Mouse (Mus musculus): ENCODE results near the gene Slc9a1. TPM values are rescaled to one million over a fixed set of nuclear protein-coding genes. Genes with fewer than 3 reads are reported as not detected.

The Slc9a1 gene
- polyA plus RNA-seq, 1 experiment from 2014 or later: 10.6 TPM

GRCm38 (mm10) chr4:133402011-133402410 is 32.5 kb downstream of the Slc9a1 start:
- Histone ChIP-seq H3K9ac (replicated peaks; ENCODE audit: low read depth, low read length) (no peak overlapping the region), H3K4me1 (ENCODE audit: control insufficient read depth, insufficient read depth, low read length) (peaks cover 18% of the 10 kb centered on the region), H3K9me3 (ENCODE audit: control insufficient read depth, low read depth, low read length) (no peaks in the 10 kb centered on the region), H3K36me3 (ENCODE audit: control insufficient read depth, insufficient read depth, low read length) (no peaks in the 10 kb centered on the region), H3K4me2 (replicated peaks; ENCODE audit: low read depth, low read length) (no peak overlapping the region), H3K4me3 (ENCODE audit: low read depth, low read length) (no peak overlapping the region), H3K27me3 (ENCODE audit: control insufficient read depth, insufficient read depth, low read length) (no peaks in the 10 kb centered on the region), H3K27ac (ENCODE audit: low read length) (peak overlapping the region; percentile 33; the same call in 1 of the 2 replicates)
- no peak for ATAC-seq (ENCODE audit: insufficient number of reproducible peaks, insufficient read depth, low FRiP score, low read depth)
- WGBS: 37% methylated on average over 13 of the region's 13 CpGs

GRCm38 (mm10) chr4:133403611-133404228 is 34.2 kb downstream of the Slc9a1 start:
- Histone ChIP-seq H3K4me1 (ENCODE audit: control insufficient read depth, insufficient read depth, low read length) (peaks cover 35% of the 10 kb centered on the region), H3K9me3 (ENCODE audit: control insufficient read depth, low read depth, low read length) (no peaks in the 10 kb centered on the region)
- no peak for ATAC-seq (ENCODE audit: insufficient number of reproducible peaks, insufficient read depth, low FRiP score, low read depth)

GRCm38 (mm10) chr4:133404256-133404655 is 34.8 kb downstream of the Slc9a1 start:
- no peak overlapping the region for H3K4me2 ChIP-seq (replicated peaks; ENCODE audit: low read depth, low read length)
- H3K27me3 ChIP-seq (ENCODE audit: control insufficient read depth, insufficient read depth, low read length): no peaks in the 10 kb centered on the region
- no peak for ATAC-seq (ENCODE audit: insufficient number of reproducible peaks, insufficient read depth, low FRiP score, low read depth)
- H3K4me1 ChIP-seq (ENCODE audit: control insufficient read depth, insufficient read depth, low read length): peaks cover 34% of the 10 kb centered on the region
- H3K9ac ChIP-seq (replicated peaks; ENCODE audit: low read depth, low read length): no peak overlapping the region
- no peak overlapping the region for H3K4me3 ChIP-seq (ENCODE audit: low read depth, low read length)
- no peaks in the 10 kb centered on the region for H3K36me3 ChIP-seq (ENCODE audit: control insufficient read depth, insufficient read depth, low read length)
- H3K9me3 ChIP-seq (ENCODE audit: control insufficient read depth, low read depth, low read length): no peaks in the 10 kb centered on the region
- H3K27ac ChIP-seq (ENCODE audit: low read length): no peak overlapping the region
- 88% methylated on average over 5 of the region's 5 CpGs for WGBS

More at GRCm38 (mm10) chr4:133403611-133404228, 34.2 kb downstream of the Slc9a1 start:
- WGBS: 83% methylated on average over 9 of the region's 9 CpGs
- no peak overlapping the region for H3K27ac ChIP-seq (ENCODE audit: low read length)
- H3K27me3 ChIP-seq (ENCODE audit: control insufficient read depth, insufficient read depth, low read length): no peaks in the 10 kb centered on the region
- no peak overlapping the region for H3K4me3 ChIP-seq (ENCODE audit: low read depth, low read length)
- H3K4me2 ChIP-seq (replicated peaks; ENCODE audit: low read depth, low read length): no peak overlapping the region
- H3K9ac ChIP-seq (replicated peaks; ENCODE audit: low read depth, low read length): no peak overlapping the region
- H3K36me3 ChIP-seq (ENCODE audit: control insufficient read depth, insufficient read depth, low read length): no peaks in the 10 kb centered on the region

GRCm38 (mm10) chr4:133406313-133407056 is 37.0 kb downstream of the Slc9a1 start:
- Histone ChIP-seq H3K27ac (ENCODE audit: low read length) (no peak overlapping the region; the same call in 1 of the 2 replicates), H3K4me3 (ENCODE audit: low read depth, low read length) (no peak overlapping the region), H3K9me3 (ENCODE audit: control insufficient read depth, low read depth, low read length) (no peaks in the 10 kb centered on the region), H3K27me3 (ENCODE audit: control insufficient read depth, insufficient read depth, low read length) (no peaks in the 10 kb centered on the region), H3K4me2 (replicated peaks; ENCODE audit: low read depth, low read length) (no peak overlapping the region), H3K36me3 (ENCODE audit: control insufficient read depth, insufficient read depth, low read length) (no peaks in the 10 kb centered on the region), H3K4me1 (ENCODE audit: control insufficient read depth, insufficient read depth, low read length) (peaks cover 25% of the 10 kb centered on the region), H3K9ac (replicated peaks; ENCODE audit: low read depth, low read length) (no peak overlapping the region)
- no peak for ATAC-seq (ENCODE audit: insufficient number of reproducible peaks, insufficient read depth, low FRiP score, low read depth)
- WGBS: 66% methylated on average over 8 of the region's 8 CpGs

- H3K27me3 ChIP-seq (ENCODE audit: control insufficient read depth, insufficient read depth, low read length): no peaks in the 10 kb centered on the region
- 50% methylated on average over 6 of the region's 6 CpGs for WGBS
- no peak overlapping the region for H3K4me3 ChIP-seq (ENCODE audit: low read depth, low read length)
- peak overlapping the region; percentile 18; the same call in 1 of the 2 replicates for H3K27ac ChIP-seq (ENCODE audit: low read length)
- H3K9ac ChIP-seq (replicated peaks; ENCODE audit: low read depth, low read length): no peak overlapping the region
- H3K4me2 ChIP-seq (replicated peaks; ENCODE audit: low read depth, low read length): no peak overlapping the region
- H3K9me3 ChIP-seq (ENCODE audit: control insufficient read depth, low read depth, low read length): no peaks in the 10 kb centered on the region
- peaks cover 19% of the 10 kb centered on the region for H3K4me1 ChIP-seq (ENCODE audit: control insufficient read depth, insufficient read depth, low read length)
- peaks cover 2% of the 10 kb centered on the region for H3K36me3 ChIP-seq (ENCODE audit: control insufficient read depth, insufficient read depth, low read length)
- peak; percentile 15; the same call in 1 of the 2 replicates for ATAC-seq (ENCODE audit: insufficient number of reproducible peaks, insufficient read depth, low FRiP score, low read depth)
Observed at GRCm38 (mm10) chr4:133407114-133407787, 37.7 kb downstream of the Slc9a1 start.

GRCm38 (mm10) chr4:133408006-133408405 is 38.5 kb downstream of the Slc9a1 start:
- WGBS: 28% methylated on average over 7 of the region's 7 CpGs

GRCm38 (mm10) chr4:133410994-133411393 is 41.5 kb downstream of the Slc9a1 start:
- 85% methylated on average over 14 of the region's 14 CpGs for WGBS
- Histone ChIP-seq H3K27ac (ENCODE audit: low read length) (no peak overlapping the region), H3K9me3 (ENCODE audit: control insufficient read depth, low read depth, low read length) (no peaks in the 10 kb centered on the region), H3K9ac (replicated peaks; ENCODE audit: low read depth, low read length) (no peak overlapping the region), H3K4me3 (ENCODE audit: low read depth, low read length) (no peak overlapping the region), H3K4me2 (replicated peaks; ENCODE audit: low read depth, low read length) (no peak overlapping the region), H3K36me3 (ENCODE audit: control insufficient read depth, insufficient read depth, low read length) (peaks cover 10% of the 10 kb centered on the region), H3K4me1 (ENCODE audit: control insufficient read depth, insufficient read depth, low read length) (peaks cover 19% of the 10 kb centered on the region), H3K27me3 (ENCODE audit: control insufficient read depth, insufficient read depth, low read length) (no peaks in the 10 kb centered on the region)
- no peak for ATAC-seq (ENCODE audit: insufficient number of reproducible peaks, insufficient read depth, low FRiP score, low read depth)

More at GRCm38 (mm10) chr4:133408006-133408405, 38.5 kb downstream of the Slc9a1 start:
- Histone ChIP-seq H3K9me3 (ENCODE audit: control insufficient read depth, low read depth, low read length) (no peaks in the 10 kb centered on the region), H3K9ac (replicated peaks; ENCODE audit: low read depth, low read length) (no peak overlapping the region), H3K36me3 (ENCODE audit: control insufficient read depth, insufficient read depth, low read length) (peaks cover 7% of the 10 kb centered on the region), H3K4me3 (ENCODE audit: low read depth, low read length) (no peak overlapping the region), H3K4me1 (ENCODE audit: control insufficient read depth, insufficient read depth, low read length) (peaks cover 19% of the 10 kb centered on the region), H3K27ac (ENCODE audit: low read length) (peak overlapping the region; percentile 18; the same call in 1 of the 2 replicates), H3K4me2 (replicated peaks; ENCODE audit: low read depth, low read length) (no peak overlapping the region), H3K27me3 (ENCODE audit: control insufficient read depth, insufficient read depth, low read length) (no peaks in the 10 kb centered on the region)
- ATAC-seq (ENCODE audit: insufficient number of reproducible peaks, insufficient read depth, low FRiP score, low read depth): 0 out of 2 replicates have a peak, but pooled peaks have one; percentile 47

GRCm38 (mm10) chr4:133412096-133412495 is 42.6 kb downstream of the Slc9a1 start:
- Histone ChIP-seq H3K9ac (replicated peaks; ENCODE audit: low read depth, low read length) (no peak overlapping the region), H3K4me3 (ENCODE audit: low read depth, low read length) (no peak overlapping the region), H3K27me3 (ENCODE audit: control insufficient read depth, insufficient read depth, low read length) (no peaks in the 10 kb centered on the region), H3K9me3 (ENCODE audit: control insufficient read depth, low read depth, low read length) (no peaks in the 10 kb centered on the region), H3K4me1 (ENCODE audit: control insufficient read depth, insufficient read depth, low read length) (peaks cover 17% of the 10 kb centered on the region), H3K36me3 (ENCODE audit: control insufficient read depth, insufficient read depth, low read length) (peaks cover 10% of the 10 kb centered on the region), H3K27ac (ENCODE audit: low read length) (no peak overlapping the region), H3K4me2 (replicated peaks; ENCODE audit: low read depth, low read length) (no peak overlapping the region)
- WGBS: 86% methylated on average over 14 of the region's 14 CpGs
- no peak for ATAC-seq (ENCODE audit: insufficient number of reproducible peaks, insufficient read depth, low FRiP score, low read depth)
